Mouse (Mus musculus) thymus, postnatal 36 days (tissue): ENCODE data around the gene Sept4.

ENCODE experiments used
- DNase-seq, 2 experiments: peaks; one replicate each; pipeline ENCODE4 v3.0.0; 2022; ENCODE audit warnings: mixed read lengths in 2 of 2

The Sept4 gene

DNA sequence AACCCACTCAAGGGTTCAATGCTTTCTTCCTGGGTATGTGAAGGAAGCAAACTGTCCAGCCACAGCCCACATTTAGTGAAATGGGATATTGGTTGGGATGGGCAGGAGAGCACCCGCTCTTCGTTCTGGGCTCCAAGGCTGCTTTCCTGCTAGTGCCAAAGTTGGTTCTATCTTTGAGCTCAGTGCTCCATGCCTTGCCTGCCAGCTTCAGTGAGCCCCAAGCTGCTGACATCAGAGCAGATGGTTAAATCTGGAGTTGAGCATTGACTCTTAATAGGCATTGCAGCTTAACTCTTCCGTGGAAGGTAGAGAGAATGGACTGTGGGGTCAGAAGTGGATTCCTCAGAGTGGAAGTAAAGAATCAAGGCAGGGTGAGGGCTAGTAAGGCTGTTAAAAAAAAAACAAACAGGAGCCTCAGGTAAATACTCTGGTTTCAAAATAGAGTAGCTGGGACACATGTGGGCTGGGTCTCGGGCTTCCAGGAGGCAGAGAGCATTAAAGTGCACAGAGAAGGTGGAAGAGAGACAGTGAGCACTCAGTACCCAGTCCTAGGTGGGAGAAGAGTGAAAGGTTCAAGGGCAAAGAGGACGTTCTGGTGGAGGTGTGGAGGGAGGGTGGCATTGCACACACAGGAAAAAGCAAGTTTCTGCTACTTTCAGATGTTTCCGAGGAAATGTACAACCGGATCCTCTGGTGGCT, at the start of gene Sept4:
Gene Sept4, plus strand, starts transcription at position 649 of the 699 bp plus-strand sequence.
- no peak for DNase-seq

DNA sequence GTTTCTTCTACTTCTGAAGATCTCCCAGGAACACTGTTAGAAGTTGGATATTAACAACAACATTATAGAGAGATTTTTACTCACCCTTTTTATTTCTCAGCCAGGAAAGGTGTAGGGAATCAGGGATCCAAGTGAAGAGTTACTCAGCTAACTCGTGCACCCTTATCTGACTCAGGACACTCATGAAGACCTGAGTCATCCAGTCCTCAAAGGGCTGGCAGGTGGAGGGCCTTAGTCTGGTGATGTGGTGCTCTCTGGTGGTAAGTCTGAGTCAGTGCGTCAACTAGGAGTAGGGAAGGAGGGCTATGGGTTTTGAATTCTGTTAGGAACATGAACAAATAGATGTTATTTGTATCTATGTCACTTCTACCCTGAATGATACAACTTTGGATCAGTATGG, 49.4 kb upstream of the Sept4 start:
- peak; percentile 26 to 33 for DNase-seq

DNA sequence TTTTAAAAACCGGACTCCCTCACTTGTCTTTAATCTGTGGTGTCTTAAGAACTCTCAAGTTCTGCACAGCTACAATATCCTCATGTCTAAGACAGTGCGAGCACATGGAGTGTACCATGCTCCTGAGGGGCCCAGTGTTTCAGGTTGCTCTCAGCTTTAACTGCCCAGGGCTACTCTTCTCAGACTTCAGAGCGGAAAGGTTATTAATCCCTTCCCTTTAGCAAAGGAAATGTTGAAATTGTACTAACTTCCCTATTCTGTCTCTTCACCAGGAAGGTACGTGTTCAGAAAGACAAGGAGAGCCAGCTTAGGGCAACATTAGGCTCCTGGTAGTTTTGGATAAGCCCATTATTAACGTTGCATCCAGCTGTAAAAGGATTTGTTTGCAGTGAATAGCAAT, 45.2 kb upstream of the Sept4 start:
- DNase-seq = no peak

DNA sequence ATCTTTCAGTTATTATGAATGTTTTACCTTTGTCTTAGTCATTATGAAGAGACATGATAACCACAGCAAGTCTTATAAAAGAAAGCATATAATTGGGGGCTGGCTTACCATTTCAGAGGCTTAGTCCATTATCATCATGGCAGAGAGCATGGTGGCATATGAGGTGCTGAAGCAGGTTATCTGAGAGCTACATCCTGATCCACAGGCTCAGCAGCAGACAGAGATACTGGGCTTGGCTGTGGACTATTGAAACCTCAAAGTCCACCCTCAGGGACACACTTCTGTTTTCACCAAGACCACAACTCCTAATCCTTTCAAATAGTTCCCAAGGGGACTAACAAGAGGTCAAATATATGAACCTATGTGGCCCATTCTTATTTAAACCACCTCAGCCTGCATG, 44.7 kb upstream of the Sept4 start:
- DNase-seq = no peak

DNA sequence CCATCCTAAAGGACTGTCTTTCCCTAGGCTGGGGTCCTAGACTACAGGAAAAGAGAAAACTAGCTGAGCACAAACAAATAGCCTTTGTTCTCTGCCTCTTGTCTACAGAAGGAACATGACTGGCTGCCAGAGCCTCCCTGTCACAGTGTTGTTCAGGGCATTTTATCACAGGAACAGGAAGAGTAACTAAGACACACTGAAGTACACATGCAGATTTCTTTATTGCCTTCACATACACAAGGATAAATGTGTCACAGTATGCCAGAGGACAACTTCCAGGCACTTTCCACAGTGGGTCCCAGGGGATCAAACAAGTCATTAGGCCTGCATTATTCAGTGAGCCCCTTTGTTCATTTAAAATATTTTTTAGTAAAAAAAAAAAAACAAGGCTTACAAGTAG, 43.9 kb upstream of the Sept4 start:
- DNase-seq = no peak

DNA sequence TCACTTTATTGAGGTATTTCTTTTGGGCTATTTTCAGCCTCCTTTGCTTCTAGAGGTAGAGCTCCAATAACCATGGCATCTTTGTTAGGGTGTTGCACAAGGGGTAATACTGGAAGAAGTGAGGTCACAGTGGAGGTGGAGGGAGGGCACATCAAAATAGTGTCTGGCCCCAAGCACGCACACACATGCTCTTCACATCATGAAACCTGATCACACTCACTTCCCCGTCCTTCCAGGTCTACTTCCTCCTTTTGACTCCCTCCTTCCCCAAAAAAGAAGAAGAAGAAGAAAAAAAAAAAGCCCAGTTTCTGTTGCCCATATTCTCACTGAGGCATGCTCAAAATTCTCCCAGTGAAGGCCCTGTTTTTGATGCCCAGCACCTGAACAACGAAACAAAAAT, 41.3 kb upstream of the Sept4 start:
- DNase-seq = no peak

DNA sequence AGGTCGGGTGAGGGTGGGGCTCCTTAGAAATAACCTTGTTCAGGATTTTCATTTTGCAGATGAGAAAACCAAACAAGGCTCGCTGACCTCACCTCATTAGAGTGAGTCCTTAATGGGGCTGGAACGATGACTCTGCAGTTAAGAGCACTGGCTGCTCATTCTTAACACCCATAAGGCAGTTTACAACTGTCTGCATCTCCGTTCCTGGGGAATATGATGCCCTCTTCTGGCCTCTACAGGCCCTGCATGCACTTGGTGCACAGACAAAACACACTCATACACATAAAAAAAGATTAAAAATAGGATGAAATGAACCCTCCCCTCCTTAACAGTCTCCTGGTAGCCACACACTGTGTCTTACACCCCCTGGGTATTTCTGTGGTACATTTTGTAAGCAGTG, 40.7 kb upstream of the Sept4 start:
- DNase-seq = no peak

DNA sequence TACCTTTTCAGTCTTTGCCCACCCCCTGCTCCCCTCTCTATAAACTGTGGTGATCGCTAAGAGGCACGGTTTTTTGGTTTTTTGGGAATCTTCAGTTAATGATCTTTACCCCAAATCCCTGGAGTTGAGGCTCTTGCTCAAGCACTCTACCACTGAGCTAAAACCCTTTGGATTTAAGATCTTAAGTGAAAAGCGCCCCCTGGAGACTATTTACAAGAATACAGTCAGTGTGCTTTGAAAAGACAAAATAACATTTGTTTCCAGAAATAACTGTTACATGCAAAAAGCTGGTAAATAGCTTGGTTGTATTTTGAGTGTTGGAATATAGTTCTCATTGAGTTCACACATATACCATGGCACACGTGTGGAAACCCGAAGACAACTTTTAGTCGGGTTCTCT, 37.0 kb upstream of the Sept4 start:
- no peak for DNase-seq

DNA sequence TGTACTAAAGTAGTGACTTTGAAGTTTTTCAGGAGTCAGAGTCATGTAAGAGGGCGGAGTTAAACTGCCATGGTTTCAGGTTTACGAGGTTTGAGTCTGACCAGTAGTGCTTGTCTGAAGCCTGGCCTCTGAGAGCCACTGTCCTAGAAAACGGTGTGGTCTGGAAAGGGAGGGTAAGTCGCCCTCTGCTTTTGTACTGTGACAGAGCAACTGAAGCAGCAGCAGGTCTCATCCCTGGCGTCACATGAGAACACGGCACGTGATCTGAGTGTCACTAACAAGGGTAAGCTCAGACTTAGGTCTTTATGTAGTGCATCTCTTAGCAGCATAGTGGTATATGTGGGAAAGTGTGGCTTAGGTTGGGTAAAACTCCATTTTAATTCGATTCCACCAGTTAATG, 26.4 kb upstream of the Sept4 start:
- no peak for DNase-seq

DNA sequence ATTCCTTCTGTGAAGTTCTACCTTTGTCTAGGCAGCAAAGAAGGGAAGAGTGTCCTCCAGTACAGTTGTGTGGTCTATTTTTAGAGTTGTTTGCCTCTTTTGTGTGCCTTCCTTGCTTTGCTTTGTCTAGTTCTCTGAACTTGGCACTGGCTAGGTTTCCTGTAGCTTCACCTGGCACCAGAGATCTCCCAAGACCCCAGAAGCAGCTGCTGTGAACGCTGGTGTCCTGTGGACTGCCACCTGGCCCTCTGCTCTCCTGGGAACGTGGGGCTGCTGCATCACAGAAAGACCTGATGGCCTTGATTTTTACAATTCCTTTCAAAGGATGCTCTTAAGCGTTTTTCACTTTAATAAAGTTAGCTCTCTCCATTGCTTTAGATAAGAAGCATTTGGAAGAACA, 25.8 kb upstream of the Sept4 start:
- DNase-seq = no peak

DNA sequence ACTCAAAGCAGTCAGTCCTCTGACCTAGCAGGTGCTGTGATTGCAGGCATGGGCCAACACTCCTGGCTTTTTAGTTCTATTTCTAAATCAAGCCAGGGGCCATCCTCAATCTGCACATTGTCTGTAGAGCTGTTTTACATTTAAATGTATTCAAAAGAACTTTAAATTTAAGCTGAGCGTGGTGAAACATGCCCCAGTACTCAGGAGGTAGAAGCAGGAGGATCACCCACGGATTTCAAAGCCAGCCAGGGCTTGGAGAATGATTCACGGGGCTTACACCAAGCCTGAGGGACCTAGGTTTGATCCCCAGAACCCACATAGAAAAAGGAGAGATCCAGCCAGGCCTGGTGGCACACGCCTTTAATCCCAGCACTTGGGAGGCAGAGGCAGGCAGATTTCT, 15.4 kb upstream of the Sept4 start:
- DNase-seq = no peak

DNA sequence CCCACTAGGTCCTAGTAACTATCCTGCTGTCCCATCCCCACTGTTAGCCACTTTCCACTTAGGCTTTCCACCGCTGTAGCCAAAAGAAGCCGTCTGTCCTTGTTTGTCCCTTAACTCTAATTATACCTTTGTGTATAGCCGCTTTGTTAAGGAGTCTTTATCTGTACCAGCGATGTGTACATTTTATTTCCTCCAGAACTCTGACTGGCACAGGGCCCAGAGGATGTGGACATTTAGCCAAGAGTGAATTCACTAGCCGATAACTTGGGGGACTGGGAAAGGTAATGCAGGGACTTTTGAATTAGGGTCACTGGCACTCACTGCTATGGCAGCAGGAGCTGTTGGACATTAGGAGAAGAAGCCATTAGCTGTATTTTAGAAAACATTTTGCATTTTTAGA, 14.3 kb upstream of the Sept4 start:
- no peak for DNase-seq

DNA sequence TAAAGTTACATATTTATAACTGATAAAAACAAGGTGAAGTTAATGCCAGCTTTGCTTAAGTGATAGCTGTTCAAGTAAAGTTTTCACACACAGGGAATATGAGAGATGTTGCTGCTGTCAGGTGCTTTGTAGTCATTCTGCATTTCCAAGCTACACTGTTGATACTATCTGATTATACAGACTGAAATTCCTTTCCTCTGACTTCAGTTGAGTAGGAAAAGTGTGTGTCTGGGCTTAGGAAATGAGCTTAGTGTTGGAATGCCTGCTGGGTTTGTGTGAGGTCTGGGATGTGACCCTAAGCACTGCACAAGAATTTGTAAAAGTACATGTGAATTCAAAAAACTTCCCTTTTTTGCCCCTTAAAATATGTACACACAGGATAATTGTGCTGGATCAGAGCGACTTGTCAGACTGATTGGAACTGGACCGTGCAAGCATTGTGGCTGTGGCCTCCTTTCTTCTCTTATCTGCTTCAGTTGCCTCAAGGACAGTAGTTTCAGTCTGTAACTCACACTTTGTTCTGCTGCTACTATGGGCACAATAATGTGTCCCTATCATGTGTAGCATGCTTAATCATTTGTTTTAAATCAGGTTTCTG, 13.5 kb upstream of the Sept4 start:
- DNase-seq = no peak

DNA sequence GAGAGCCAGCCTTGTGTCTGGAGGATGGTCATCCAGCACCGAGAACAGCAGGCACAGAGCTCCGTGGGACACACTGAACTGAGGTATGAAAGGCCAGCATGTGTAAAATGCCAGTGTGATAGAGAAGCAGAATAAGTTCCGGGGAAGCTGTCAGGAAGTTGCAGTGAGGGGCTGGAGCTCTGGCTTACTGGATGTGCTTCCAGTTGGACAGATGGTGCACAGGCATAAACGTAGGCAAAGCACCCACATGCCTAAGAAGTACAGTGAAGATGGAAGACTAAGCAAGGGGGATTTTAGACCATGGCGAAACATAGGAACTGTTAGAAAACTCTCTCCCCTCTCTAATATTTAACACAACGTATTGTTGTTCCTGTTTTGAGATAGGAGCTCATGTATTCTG, 7.5 kb upstream of the Sept4 start:
- no peak for DNase-seq

DNA sequence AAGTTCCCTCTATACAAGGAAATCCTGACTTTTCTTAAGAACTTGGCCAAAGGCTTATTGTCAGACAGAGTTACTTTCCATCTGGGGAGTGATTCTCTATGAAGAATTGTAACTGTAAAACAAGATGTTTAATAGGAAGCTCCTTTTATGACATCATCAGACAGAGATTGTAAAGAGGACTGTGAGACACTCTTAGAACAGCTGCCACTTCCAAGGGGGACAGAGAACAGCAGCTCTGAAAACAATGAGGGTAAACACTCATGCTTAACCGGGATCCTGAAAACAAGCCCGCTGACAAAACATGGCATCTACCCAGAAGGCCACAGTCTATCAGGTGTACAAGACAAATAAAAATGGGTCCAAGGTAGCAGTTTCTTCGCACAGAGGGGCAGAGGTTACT, 2.2 kb upstream of the Sept4 start, which contains the start of gene Gm11492:
Gene Gm11492, plus strand, starts transcription at position 153 of the 400 bp plus-strand sequence.
- no peak for DNase-seq

DNA sequence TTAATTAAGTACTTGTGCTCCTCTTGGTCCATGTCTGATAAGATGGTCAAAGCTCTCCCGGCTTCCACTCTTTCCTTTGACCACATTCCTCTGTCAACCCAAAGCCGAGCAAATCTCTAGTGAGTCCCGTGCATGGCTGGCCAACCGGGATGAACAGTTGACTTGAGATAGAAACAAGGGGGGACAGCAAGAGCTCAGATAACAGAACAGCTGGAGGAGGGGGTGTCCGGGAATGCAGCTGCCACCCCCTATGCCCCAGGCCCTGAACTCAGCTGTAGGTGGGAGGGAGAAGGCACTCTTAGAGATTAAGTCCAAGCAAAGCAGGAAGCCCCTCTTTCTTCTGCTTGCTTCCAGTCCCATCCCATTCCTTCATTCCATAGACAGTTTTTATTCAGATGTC, 2.0 kb downstream of the Sept4 start:
- no peak for DNase-seq

DNA sequence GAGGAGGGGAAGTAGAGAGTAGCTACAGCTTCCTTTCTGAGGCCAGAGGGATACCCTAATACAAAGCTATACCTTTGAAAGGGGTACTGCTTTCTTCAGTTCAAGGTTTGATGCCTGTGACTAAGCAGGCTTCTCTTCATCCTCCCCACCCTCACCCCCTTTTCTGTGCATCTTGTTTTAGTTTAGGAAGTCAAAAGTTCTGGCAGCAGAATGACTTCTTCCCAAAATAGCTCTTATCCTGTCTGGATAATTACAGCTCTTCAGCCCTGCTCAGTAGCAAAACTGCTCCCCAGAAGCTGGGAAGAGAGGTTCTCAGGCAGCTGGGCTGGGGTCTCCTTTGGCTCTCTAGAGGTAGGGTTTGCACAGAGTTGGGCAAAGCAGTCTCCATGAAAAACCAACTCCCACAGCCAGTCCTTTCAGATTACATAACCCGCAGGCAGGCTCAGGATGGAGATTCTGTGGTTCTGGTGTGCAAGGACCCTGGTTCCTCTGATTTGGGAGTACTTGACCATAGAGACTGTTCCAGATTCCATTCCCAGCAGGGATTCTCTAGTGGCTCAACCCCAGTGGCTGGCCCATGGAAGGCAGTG, 2.8 kb downstream of the Sept4 start:
- no peak for DNase-seq

DNA sequence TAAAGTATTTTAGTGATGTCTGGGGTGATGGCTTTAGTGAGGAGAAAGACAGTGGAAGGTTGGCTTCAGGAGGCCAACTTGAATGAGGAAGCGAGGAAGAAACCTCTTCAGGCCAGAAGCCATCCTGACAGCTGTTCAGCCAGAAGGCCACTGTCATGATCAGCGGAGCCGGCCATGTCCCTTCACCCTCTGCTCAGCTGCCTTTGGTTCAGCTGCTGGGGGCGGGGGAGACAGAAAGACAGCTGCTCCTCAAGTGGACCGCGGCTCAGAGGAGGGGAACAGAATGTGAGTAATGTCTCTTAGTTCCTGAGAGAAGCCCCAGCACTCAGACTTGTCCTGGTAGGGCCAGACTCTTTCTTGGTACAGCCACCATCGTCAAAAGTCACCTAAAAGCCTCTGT, 5.0 kb downstream of the Sept4 start:
- DNase-seq = no peak

DNA sequence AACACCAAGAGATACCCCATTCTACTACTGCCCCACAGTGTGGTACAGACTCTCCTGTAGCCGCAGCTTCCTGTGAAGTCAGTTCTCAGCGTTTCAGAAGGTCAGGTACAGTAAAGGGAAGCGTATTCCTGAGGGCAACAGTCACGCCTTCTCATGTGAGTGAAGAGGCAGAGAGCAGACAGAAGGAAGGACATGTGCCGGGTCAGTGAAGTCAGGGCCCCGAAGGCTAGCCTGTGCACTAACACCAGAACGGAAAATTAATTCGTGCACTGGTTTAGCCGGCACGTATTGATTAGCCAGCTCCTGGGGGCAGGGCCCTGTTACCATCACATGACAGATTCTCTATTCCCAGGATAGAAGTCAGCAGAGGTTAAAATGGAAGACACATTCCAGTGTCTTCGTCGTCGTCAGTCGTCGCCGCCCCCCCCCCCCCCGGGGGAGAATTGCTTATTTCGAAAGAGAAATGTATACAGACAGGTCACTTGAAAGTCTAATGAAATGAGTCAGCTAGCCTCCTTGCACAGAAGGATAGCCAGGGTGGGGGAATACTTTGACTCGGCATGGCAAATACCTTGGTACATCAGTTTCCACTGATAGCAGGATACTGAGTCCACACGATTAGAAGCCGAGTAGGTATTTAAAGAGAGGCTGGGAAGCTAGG, 5.9 kb downstream of the Sept4 start:
- no peak for DNase-seq

DNA sequence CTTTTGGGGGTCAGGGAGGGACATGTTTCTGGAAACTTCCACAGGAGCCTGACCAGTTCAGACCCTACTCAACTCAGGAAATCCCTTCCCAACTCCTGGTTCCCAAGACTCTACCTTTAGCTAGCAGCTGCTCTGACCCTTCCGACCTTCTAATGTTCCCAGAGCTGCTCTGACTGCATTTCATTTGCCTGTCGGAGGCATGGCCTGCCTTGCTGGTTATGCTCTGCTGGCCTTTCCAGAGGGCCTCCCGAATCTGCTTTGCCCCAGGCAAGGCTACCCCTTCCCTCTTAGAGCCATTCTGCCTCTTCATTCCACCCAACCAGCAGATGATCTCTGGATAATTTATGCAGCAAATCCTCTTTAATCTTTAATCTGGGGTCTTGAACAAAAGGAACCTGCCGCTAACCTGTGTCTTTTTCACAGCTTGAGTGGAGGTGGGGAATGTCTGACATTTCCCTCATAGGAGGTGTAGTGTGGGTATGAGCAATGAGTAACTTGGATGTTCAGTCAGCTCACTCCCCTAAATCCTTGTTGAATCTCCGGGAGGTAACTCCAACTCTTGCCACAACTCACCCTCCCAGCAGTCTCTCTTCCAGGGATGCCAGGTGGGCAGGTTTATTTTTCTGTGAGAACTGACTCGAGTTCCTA, 9.0 kb downstream of the Sept4 start:
- DNase-seq = no peak

DNA sequence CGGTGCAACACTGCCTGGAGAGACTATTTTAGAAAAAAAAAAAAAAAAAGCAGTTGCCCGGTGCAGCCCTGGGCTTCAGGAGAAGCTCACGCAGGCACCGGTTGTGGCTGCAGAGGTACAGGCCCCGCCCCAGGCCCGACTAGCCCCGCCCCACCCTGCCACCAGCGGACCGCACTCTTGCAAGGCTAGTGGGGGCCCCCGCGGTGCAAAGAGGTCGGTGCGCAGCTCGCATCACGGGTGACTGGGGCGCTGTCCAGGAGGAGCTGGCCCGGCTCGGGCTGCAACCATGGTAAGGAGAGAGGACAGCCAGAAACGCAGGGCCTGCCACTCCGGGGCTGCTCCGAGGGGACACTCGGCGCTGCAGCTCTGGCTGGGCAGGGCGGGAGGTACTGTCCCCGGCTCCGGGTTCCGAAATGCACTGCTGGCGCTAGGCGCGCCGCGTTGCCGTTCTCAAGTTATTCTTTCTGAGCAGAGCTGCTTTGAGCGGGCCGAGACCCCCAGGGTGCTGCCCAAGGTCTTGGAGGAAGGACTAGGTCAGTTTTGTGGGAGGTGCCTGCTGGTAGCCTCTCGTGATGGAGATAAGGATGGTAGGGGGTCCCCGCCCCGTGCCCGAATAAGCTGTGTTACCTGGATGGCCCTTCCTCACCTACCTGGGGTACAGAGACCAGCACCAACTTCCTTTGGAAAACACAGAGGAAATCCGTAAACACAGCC, 9.7 kb downstream of the Sept4 start:
- peak; percentile 68 to 70 for DNase-seq

DNA sequence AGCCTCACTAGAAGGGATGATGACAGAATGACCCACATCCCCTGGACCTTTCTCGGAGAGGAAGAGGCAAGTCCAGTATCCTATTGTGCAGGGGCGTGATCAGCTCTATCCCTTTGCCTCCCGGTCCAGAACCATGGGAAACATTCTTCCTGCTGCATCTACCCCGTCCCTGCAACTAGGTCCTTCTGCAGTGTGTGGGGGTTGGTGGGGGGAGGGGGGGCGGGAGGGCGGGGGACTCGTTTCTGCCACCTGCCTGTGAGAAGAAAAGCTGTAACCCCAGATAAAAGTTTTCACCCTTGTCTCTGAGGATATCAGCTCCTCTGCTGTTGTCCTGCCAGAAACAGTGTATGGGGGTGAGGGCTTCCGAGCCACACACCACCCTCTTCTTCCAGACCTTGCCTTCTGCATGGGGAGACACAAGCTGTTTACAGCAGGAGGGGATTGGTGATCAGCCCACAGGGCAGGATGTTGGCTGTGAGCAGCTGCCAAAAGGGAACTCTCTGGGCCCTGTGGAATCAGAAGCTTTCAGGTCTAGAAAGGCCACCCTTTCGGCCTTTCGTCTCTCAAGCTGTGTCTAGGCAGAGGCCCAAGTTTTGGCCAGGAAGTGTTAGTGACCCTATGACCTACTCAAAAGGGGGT, 10.4 kb downstream of the Sept4 start:
- DNase-seq = peak in 1 of 2 experiments; percentile 15
